Mouse (Mus musculus) heart, embryonic 15.5 days (tissue): ENCODE measurements around the gene Pgf. TPM values are rescaled to one million over a fixed set of nuclear protein-coding genes. Genes with fewer than 3 reads are reported as not detected.

Source experiments
- ATAC-seq: fragments of 200-750 bp; cut with Nextera tagmentation; replicated peaks from 2 replicates; pipeline ENCODE4 v1.8.0; 2017; ENCODE audit warnings: low read depth, moderate TSS enrichment; ENCODE audit not compliant: insufficient number of reproducible peaks, insufficient read depth, low FRiP score
- H3K27ac ChIP-seq: fragments of 300-500 bp; sonication (generic); 2 replicates; pipeline ENCODE4 v1.5.1; 2015; ENCODE audit warnings: mild to moderate bottlenecking, inconsistent platforms
- H3K27me3 ChIP-seq: fragments of 300-500 bp; sonication (generic); 2 replicates; pipeline ENCODE4 v1.6.1; 2015; ENCODE audit warnings: inconsistent platforms
- H3K36me3 ChIP-seq: fragments of 300-500 bp; sonication (generic); 2 replicates; pipeline ENCODE4 v1.6.1; 2015; ENCODE audit warnings: mild to moderate bottlenecking, inconsistent platforms
- H3K4me1 ChIP-seq: fragments of 300-500 bp; sonication (generic); replicated peaks from 2 replicates; pipeline ENCODE4 v1.6.1; 2015; ENCODE audit warnings: inconsistent platforms
- H3K4me2 ChIP-seq: fragments of 300-500 bp; sonication (generic); 2 replicates; pipeline ENCODE4 v1.6.1; 2015; ENCODE audit warnings: inconsistent platforms, mild to moderate bottlenecking, moderate library complexity
- H3K4me3 ChIP-seq: fragments of 300-500 bp; sonication (generic); 2 replicates; pipeline ENCODE4 v1.5.1; 2015; ENCODE audit warnings: mild to moderate bottlenecking, inconsistent platforms
- H3K9ac ChIP-seq: fragments of 300-500 bp; sonication (generic); 2 replicates; pipeline ENCODE4 v1.6.1; 2015; ENCODE audit warnings: mild to moderate bottlenecking, inconsistent platforms
- H3K9me3 ChIP-seq: fragments of 300-500 bp; sonication (generic); replicated peaks from 2 replicates; pipeline ENCODE4 v1.6.1; 2016; ENCODE audit warnings: inconsistent platforms
- WGBS: fragments of 180-500 bp; shearing (Covaris S2); methylation state at CpG from one replicate; pipeline ENCODE4 v1.1.7; 2015; ENCODE audit warnings: mixed read lengths; 5-methylcytosine and 5-hydroxymethylcytosine counted together
- polyA plus RNA-seq: library from polyadenylated mRNA; unstranded; fragments of >200 nt; fragmentation: Nextera tagmentation; extraction: Ambion mirVana; gene quantifications from 2 replicates; pipeline ENCODE4 v1.2.1, GENCODE M21; 2015

Pgf gene
- polyA plus RNA-seq, 1 experiment from 2014 or later: 9.5 TPM

- Histone ChIP-seq H3K27ac (no peak overlapping the region), H3K9ac (no peak overlapping the region), H3K9me3 (no peaks in the 10 kb centered on the region), H3K4me1 (peaks cover 27% of the 10 kb centered on the region), H3K36me3 (no peaks in the 10 kb centered on the region), H3K4me3 (no peak overlapping the region), H3K27me3 (no peaks in the 10 kb centered on the region), H3K4me2 (no peak overlapping the region)
- WGBS: 84% methylated on average over 2 of the region's 2 CpGs
- ATAC-seq: no peak
These were observed 24.2 kb upstream of the Pgf start for GRCm38 (mm10) chr12:85201830-85202147.

GRCm38 (mm10) chr12:85200929-85201829 lies 23.6 kb upstream of the Pgf start:
- no peak for ATAC-seq
- peak overlapping the region; percentile 9; the same call in 1 of the 2 replicates for H3K27ac ChIP-seq
- no peaks in the 10 kb centered on the region for H3K9me3 ChIP-seq
- H3K27me3 ChIP-seq: no peaks in the 10 kb centered on the region
- no peaks in the 10 kb centered on the region for H3K36me3 ChIP-seq
- 46% methylated on average over 24 of the region's 24 CpGs for WGBS
- peaks cover 33% of the 10 kb centered on the region for H3K4me1 ChIP-seq
- H3K9ac ChIP-seq: no peak overlapping the region
- no peak overlapping the region for H3K4me3 ChIP-seq
- no peak overlapping the region for H3K4me2 ChIP-seq

- WGBS: 72% methylated on average over 1 of the region's 1 CpGs
- Histone ChIP-seq H3K4me3 (no peak overlapping the region), H3K9ac (no peak overlapping the region), H3K4me1 (peaks cover 45% of the 10 kb centered on the region), H3K9me3 (no peaks in the 10 kb centered on the region), H3K27ac (no peak overlapping the region), H3K27me3 (no peaks in the 10 kb centered on the region), H3K36me3 (no peaks in the 10 kb centered on the region), H3K4me2 (no peak overlapping the region)
- no peak for ATAC-seq
These were observed 22.4 kb upstream of the Pgf start for GRCm38 (mm10) chr12:85199954-85200353.

GRCm38 (mm10) chr12:85197936-85198335 lies 20.3 kb upstream of the Pgf start:
- no peaks in the 10 kb centered on the region for H3K27me3 ChIP-seq
- no peak overlapping the region for H3K27ac ChIP-seq
- no peak overlapping the region for H3K4me2 ChIP-seq
- no peak overlapping the region for H3K9ac ChIP-seq
- no peaks in the 10 kb centered on the region for H3K36me3 ChIP-seq
- WGBS: 40% methylated on average over 8 of the region's 8 CpGs
- H3K9me3 ChIP-seq: no peaks in the 10 kb centered on the region
- peaks cover 58% of the 10 kb centered on the region for H3K4me1 ChIP-seq
- no peak for ATAC-seq
- H3K4me3 ChIP-seq: no peak overlapping the region

- no peak overlapping the region for H3K9ac ChIP-seq
- no peaks in the 10 kb centered on the region for H3K36me3 ChIP-seq
- no peak overlapping the region for H3K27ac ChIP-seq
- H3K9me3 ChIP-seq: no peaks in the 10 kb centered on the region
- H3K4me3 ChIP-seq: no peak overlapping the region
- no peak overlapping the region for H3K4me2 ChIP-seq
- 77% methylated on average over 7 of the region's 7 CpGs for WGBS
- H3K4me1 ChIP-seq: peaks cover 60% of the 10 kb centered on the region
- no peaks in the 10 kb centered on the region for H3K27me3 ChIP-seq
- no peak for ATAC-seq
These were observed 19.8 kb upstream of the Pgf start for GRCm38 (mm10) chr12:85197371-85197770.

GRCm38 (mm10) chr12:85196191-85196590 lies 18.6 kb upstream of the Pgf start:
- peaks cover 53% of the 10 kb centered on the region for H3K4me1 ChIP-seq

GRCm38 (mm10) chr12:85195086-85195485 lies 17.5 kb upstream of the Pgf start:
- Histone ChIP-seq H3K36me3 (no peaks in the 10 kb centered on the region), H3K9ac (no peak overlapping the region), H3K4me1 (peaks cover 46% of the 10 kb centered on the region), H3K9me3 (no peaks in the 10 kb centered on the region), H3K27me3 (no peaks in the 10 kb centered on the region), H3K4me2 (0 out of 2 replicates have a peak overlapping the region, but pooled peaks have one; percentile 5), H3K27ac (0 out of 2 replicates have a peak overlapping the region, but pooled peaks have one; percentile 13), H3K4me3 (no peak overlapping the region)
- 57% methylated on average over 5 of the region's 5 CpGs for WGBS
- no peak; the same call in 1 of the 2 replicates for ATAC-seq

More at GRCm38 (mm10) chr12:85196191-85196590, 18.6 kb upstream of the Pgf start:
- Histone ChIP-seq H3K36me3 (no peaks in the 10 kb centered on the region), H3K9ac (no peak overlapping the region), H3K4me2 (no peak overlapping the region), H3K27me3 (no peaks in the 10 kb centered on the region), H3K4me3 (no peak overlapping the region), H3K9me3 (no peaks in the 10 kb centered on the region), H3K27ac (no peak overlapping the region)
- 67% methylated on average over 10 of the region's 10 CpGs for WGBS
- ATAC-seq: no peak

- no peak overlapping the region for H3K9ac ChIP-seq
- peaks cover 46% of the 10 kb centered on the region for H3K4me1 ChIP-seq
- no peak overlapping the region for H3K4me3 ChIP-seq
- H3K9me3 ChIP-seq: no peaks in the 10 kb centered on the region
- H3K36me3 ChIP-seq: no peaks in the 10 kb centered on the region
- 15% methylated on average over 4 of the region's 4 CpGs for WGBS
- 0 out of 2 replicates have a peak overlapping the region, but pooled peaks have one; percentile 5 for H3K4me2 ChIP-seq
- peak overlapping the region; percentile 13; the same call in 1 of the 2 replicates for H3K27ac ChIP-seq
- H3K27me3 ChIP-seq: no peaks in the 10 kb centered on the region
- ATAC-seq: no peak; the same call in 1 of the 2 replicates
These were observed 17.0 kb upstream of the Pgf start for GRCm38 (mm10) chr12:85194623-85195018.

GRCm38 (mm10) chr12:85193923-85194622 lies 16.5 kb upstream of the Pgf start:
- no peak for ATAC-seq
- Histone ChIP-seq H3K4me2 (no peak overlapping the region), H3K4me3 (no peak overlapping the region), H3K9ac (no peak overlapping the region), H3K36me3 (no peaks in the 10 kb centered on the region), H3K27me3 (no peaks in the 10 kb centered on the region), H3K27ac (peak overlapping the region; percentile 13; the same call in 1 of the 2 replicates), H3K4me1 (peaks cover 46% of the 10 kb centered on the region), H3K9me3 (no peaks in the 10 kb centered on the region)
- 79% methylated on average over 11 of the region's 11 CpGs for WGBS

GRCm38 (mm10) chr12:85193146-85193545 lies 15.6 kb upstream of the Pgf start:
- ATAC-seq: no peak
- Histone ChIP-seq H3K9ac (no peak overlapping the region), H3K4me1 (peaks cover 45% of the 10 kb centered on the region), H3K27me3 (no peaks in the 10 kb centered on the region), H3K9me3 (no peaks in the 10 kb centered on the region), H3K36me3 (no peaks in the 10 kb centered on the region), H3K4me3 (no peak overlapping the region), H3K4me2 (no peak overlapping the region), H3K27ac (no peak overlapping the region)
- WGBS: 85% methylated on average over 10 of the region's 10 CpGs

GRCm38 (mm10) chr12:85192461-85193108 lies 15.0 kb upstream of the Pgf start:
- 0 out of 2 replicates have a peak, but pooled peaks have one; percentile 34 for ATAC-seq
- Histone ChIP-seq H3K9me3 (no peaks in the 10 kb centered on the region), H3K9ac (no peak overlapping the region), H3K4me1 (peaks cover 40% of the 10 kb centered on the region), H3K36me3 (no peaks in the 10 kb centered on the region), H3K27ac (no peak overlapping the region), H3K27me3 (no peaks in the 10 kb centered on the region), H3K4me3 (no peak overlapping the region), H3K4me2 (no peak overlapping the region)
- 35% methylated on average over 19 of the region's 19 CpGs for WGBS
